In the genomic region with DNA sequence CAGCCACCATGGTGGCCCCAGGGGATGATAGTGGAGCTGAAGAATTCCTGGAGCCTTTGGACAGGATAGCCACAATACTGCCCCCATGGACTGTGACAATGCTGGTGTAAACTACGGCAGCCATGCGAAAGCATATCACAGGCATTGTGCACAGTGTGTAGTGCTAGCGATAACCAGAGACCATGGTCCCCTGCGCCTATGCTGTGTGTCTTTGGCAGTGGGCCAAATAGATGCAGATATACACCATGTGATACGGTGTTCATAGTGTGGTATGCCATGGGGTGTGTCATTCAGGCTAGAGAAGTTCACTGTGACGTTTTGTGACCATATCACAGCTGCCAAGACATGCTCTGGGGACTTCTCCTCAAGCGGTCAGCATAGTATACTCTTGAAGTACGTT, we compare ENCODE assay signal across 9 mouse cellular contexts.
A peak's percentile ranks its signal among the peaks of the same experiment; 100 is the strongest.
DNase-seq lines count a peak whose midpoint lies in the region; ATAC-seq and TF ChIP-seq lines count a peak whose summit lies in the region.
"Had no signal": no experiment of that assay in that cellular context is flagged by ENCODE, and none has a peak within 500 bp of the region (broad histone marks: within the 10 kb centered on the region; RNA-seq: fewer than 3 reads in every experiment).

No protein-coding gene starts in this region.

- 47% methylated on average over 8 of the region's 8 CpGs for WGBS in kidney, embryonic 15.5 days
- 52% methylated on average over 8 of the region's 8 CpGs for WGBS in forebrain, embryonic 15.5 days

- H3K9ac ChIP-seq in kidney, embryonic 15.5 days, result no peak overlapping the region
- no peak overlapping the region for H3K9ac ChIP-seq in forebrain, embryonic 15.5 days (replicated peaks)

- H3K27me3 ChIP-seq in kidney, embryonic 15.5 days, result no peaks in the 10 kb centered on the region
- no peaks in the 10 kb centered on the region for H3K27me3 ChIP-seq in forebrain, embryonic 15.5 days

- H3K4me3 ChIP-seq in kidney, embryonic 15.5 days (replicated peaks), result no peak overlapping the region
- no peak overlapping the region for H3K4me3 ChIP-seq in cortical plate, adult 2 months (ENCODE audit: insufficient read depth, low read length)
- H3K4me3 ChIP-seq in forebrain, embryonic 15.5 days, result no peak overlapping the region

- peaks cover 4% of the 10 kb centered on the region for H3K9me3 ChIP-seq in kidney, embryonic 15.5 days (replicated peaks)
- H3K9me3 ChIP-seq in forebrain, embryonic 15.5 days, result peaks cover 3% of the 10 kb centered on the region; the same call in 1 of the 2 replicates

- peaks cover 42% of the 10 kb centered on the region for H3K4me1 ChIP-seq in kidney, embryonic 15.5 days
- peaks cover 14% of the 10 kb centered on the region for H3K4me1 ChIP-seq in cortical plate, adult 2 months (ENCODE audit: control insufficient read depth, insufficient read depth, low read length)
- peaks cover 21% of the 10 kb centered on the region for H3K4me1 ChIP-seq in forebrain, embryonic 15.5 days

- H3K4me2 ChIP-seq in kidney, embryonic 15.5 days, result no peak overlapping the region
- H3K4me2 ChIP-seq in forebrain, embryonic 15.5 days (replicated peaks), result no peak overlapping the region

- H3K27ac ChIP-seq in kidney, embryonic 15.5 days, result peak overlapping the region; percentile 84
- 0 out of 2 replicates have a peak overlapping the region, but pooled peaks have one; percentile 2 for H3K27ac ChIP-seq in cortical plate, adult 2 months (ENCODE audit: insufficient read depth, low read length)
- H3K27ac ChIP-seq in forebrain, embryonic 15.5 days (replicated peaks), result 0 out of 2 replicates have a peak overlapping the region, but pooled peaks have one; percentile 44

- no peak for TF ChIP-seq POLR2A in cortical plate, adult 2 months (IDR thresholded peaks at IDR 0.05; ENCODE audit: extremely low read depth, insufficient read depth, low read length)

- peak; percentile 70 for ATAC-seq in kidney, embryonic 15.5 days (replicated peaks; ENCODE audit: low FRiP score)
- peak; percentile 66 for ATAC-seq in forebrain, embryonic 15.5 days (replicated peaks)
- peak; percentile 73 for ATAC-seq in megakaryocyte progenitor cell, adult 5-6 weeks (replicated peaks; ENCODE audit: poor library complexity)

- intact Hi-C loops in left cerebral cortex, postnatal 4 days (cut with DNase I), result no loop called here

- DNase-seq in kidney, postnatal 14 days, result no peak
- no peak for DNase-seq in cerebellum, adult 9-10 months
- no peak for DNase-seq in adrenal gland, postnatal 25 days
- no peak for DNase-seq in left cerebral cortex, postnatal 4 days
- DNase-seq: kidney, postnatal 25 days had no signal

- peaks cover 17% of the 10 kb centered on the region for H3K36me3 ChIP-seq in kidney, embryonic 15.5 days
- H3K36me3 ChIP-seq in forebrain, embryonic 15.5 days, result no peaks in the 10 kb centered on the region

- no peak for TF ChIP-seq CTCF in cortical plate, adult 2 months (IDR thresholded peaks at IDR 0.05; ENCODE audit: extremely low read depth, insufficient read depth, low read length)

Comparison
In these comparisons a context has a peak if more than half of its experiments do, and no peak if none do; other contexts are left out.
1. H3K27ac ChIP-seq: peak in every context shown above with its lines; median percentile 84 in kidney, embryonic 15.5 days; 44 in forebrain, embryonic 15.5 days; 2 in cortical plate, adult 2 months.